Mouse (Mus musculus): Measurements from ENCODE around the gene Tnf.

Tnf gene

DNA sequence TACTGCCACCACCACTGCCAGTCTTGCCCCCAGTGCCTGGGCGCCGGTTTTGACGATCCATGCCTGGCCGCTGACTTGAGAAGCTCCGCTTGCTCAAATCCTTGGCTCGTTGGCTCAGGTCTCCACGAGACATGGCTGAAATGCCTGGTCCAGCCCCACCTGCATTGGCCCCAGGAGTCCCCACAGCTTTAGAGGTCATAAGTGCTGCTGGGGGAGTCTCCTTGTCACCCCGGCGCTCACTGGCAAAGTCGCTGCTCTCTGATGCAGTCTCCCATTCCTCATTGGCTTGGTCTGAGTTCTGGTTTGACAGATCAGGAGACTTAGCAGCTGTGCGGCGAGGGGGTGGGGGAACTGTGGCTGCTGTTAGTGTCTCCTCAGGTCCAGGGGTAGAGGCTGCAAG, 46.4 kb downstream of the Tnf start:
- DNase-seq (ENCODE audit: low spot score in 2 of 2) = no peak

DNA sequence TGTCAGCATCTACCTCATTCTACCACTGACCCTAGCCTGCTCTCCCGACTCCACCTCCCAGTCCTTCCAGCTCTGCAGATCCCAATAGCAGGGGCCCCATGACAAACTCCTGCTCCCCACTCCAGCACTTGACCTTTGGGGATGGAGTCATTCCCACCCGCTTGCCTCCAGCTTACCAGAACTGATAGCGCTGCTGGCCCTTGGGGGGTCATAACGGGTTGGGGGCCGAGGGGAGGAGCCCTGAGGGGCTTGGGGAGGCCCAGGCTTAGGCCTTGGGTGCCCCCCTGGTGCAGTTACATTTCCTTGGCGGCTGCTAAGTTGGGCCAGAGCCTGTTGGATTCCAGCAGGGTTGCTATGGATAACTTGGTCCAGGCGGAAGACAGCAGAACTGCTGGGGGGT, 47.2 kb downstream of the Tnf start:
- DNase-seq (ENCODE audit: low spot score in 2 of 2) = no peak

DNA sequence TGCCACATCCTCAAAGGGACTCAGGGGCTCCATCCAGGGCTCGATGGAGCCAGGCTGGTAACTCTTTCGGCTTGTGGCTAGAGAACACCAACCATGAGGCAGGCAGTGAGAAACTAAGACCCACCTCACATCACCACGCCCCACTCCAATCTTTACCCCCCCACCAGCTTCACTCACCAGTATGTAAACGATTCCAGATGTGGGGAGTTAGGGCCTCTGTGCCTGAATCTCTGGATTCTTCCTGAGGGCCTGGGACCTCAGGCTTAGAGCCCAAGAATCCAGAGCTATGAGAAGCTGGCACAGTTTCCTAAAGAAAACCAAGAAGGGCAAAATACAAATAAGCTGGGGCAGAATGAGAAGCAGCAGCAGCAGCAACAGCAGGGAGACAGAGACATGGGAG, 47.9 kb downstream of the Tnf start:
- DNase-seq (ENCODE audit: low spot score in 2 of 2) = no peak

DNA sequence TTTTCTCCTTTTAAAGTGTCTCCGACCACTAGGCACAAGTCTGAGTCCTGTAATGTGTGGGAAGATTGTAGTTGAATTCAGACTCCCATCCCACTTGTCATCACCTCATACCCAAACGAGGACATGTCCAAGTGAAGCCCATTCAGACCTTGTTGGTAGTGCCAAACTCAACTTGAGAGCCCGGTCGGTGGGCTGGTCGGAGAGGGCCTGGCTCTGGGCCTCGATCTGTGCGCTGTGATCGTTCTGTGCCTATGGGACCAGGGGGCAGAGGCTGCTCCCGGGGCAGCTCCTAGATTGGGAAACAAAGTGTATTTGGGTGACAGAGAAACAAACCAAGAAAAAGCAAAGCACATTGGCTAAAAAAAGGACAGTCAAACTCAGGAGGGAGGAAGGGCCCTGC, 48.7 kb downstream of the Tnf start:
- no peak for DNase-seq (ENCODE audit: low spot score in 2 of 2)

DNA sequence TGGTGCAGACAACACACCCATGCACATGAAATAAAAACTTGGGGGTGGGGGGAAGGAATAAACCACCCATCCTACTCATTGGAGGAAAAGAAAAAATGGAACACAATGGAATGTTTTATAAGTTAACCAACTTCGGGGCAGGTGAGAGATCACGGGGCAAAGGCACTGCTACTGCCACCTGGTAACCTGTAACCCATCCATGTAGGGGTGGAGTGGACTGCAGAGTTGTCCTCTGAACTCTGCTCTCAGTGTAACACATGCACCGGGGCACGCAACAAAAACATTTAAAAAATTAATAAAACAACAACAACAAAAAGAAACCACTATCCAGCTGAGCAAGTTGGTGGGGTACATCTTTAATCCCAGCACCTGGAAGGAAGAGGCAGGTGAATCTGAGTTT, 49.7 kb downstream of the Tnf start:
- no peak for DNase-seq (ENCODE audit: low spot score in 2 of 2)
